Mouse (Mus musculus): Measurements from ENCODE around the gene Dock4. TPM values are rescaled to one million over a fixed set of nuclear protein-coding genes. Genes with fewer than 3 reads are reported as not detected.

Gene Dock4
- total RNA-seq, 2 experiments from 2014 or later = 253 to 265 TPM

- no peak for TF ChIP-seq CTCF (conservative IDR thresholded peaks at IDR 0.05)
These were observed 7.7 kb upstream of the Dock4 start for GRCm38 (mm10) chr12:40438049-40438448.

GRCm38 (mm10) chr12:40445206-40445605 lies 546 bp upstream of the Dock4 start:
- TF ChIP-seq CTCF (conservative IDR thresholded peaks at IDR 0.05) = no peak
- no peak for DNase-seq (ENCODE audit: low spot score in 2 of 2)
- Histone ChIP-seq H3K4me3 (peak overlapping the region; percentile 99), H3K27ac (peak overlapping the region; percentile 88)

More at GRCm38 (mm10) chr12:40438049-40438448, 7.7 kb upstream of the Dock4 start:
- Histone ChIP-seq H3K4me3 (no peak overlapping the region), H3K27ac (no peak overlapping the region)
- no peak for DNase-seq (ENCODE audit: low spot score in 2 of 2)

- Histone ChIP-seq H3K27ac (peak overlapping the region; percentile 98), H3K4me3 (peak overlapping the region; percentile 99)
- peak; percentile 26 to 42 for DNase-seq (ENCODE audit: low spot score in 2 of 2)
- peak; percentile 45 for TF ChIP-seq CTCF (conservative IDR thresholded peaks at IDR 0.05)
These were observed 964 bp downstream of the Dock4 start for GRCm38 (mm10) chr12:40446450-40447381.

GRCm38 (mm10) chr12:40447561-40448355 lies 2.0 kb downstream of the Dock4 start:
- DNase-seq (ENCODE audit: low spot score in 2 of 2) = no peak
- peak overlapping the region; percentile 98 for H3K27ac ChIP-seq
- H3K4me3 ChIP-seq = peak overlapping the region; percentile 99
- no peak for TF ChIP-seq CTCF (conservative IDR thresholded peaks at IDR 0.05)

- peak overlapping the region; percentile 99; the same call in 1 of the 2 replicates for H3K4me3 ChIP-seq
- no peak for TF ChIP-seq CTCF (conservative IDR thresholded peaks at IDR 0.05)
- DNase-seq (ENCODE audit: low spot score in 2 of 2) = peak in 1 of 2 experiments; percentile 7
- peak overlapping the region; percentile 98; the same call in 1 of the 2 replicates for H3K27ac ChIP-seq
These were observed 3.5 kb downstream of the Dock4 start for GRCm38 (mm10) chr12:40449119-40449795.

GRCm38 (mm10) chr12:40456517-40456916 lies 10.8 kb downstream of the Dock4 start:
- DNase-seq (ENCODE audit: low spot score in 2 of 2) = no peak
- no peak for TF ChIP-seq CTCF (conservative IDR thresholded peaks at IDR 0.05)
- H3K4me3 ChIP-seq = no peak overlapping the region

DNA sequence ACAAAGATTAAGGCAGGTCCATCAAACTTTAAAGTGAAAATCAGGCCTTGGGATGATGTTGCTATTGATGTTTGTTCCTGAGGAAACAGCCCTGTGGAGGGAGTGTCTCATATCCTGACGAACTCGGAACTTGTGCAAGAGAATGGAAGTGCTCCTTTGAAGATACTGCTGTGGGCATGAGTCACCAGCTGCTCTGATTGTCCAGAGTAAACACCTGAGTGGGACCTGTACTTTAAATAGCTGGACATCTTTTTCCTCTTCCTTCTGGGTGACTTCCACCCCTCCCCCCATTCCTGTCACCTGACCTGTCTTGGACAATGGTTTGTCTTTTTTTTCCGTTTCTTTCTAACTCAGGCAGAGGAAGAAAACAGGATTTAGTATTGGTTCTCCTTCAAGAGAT lies 13.2 kb downstream of the Dock4 start:
- H3K27ac ChIP-seq = peak overlapping the region; percentile 73
- DNase-seq (ENCODE audit: low spot score in 2 of 2) = peak in 1 of 2 experiments; percentile 5
- no peak overlapping the region for H3K4me3 ChIP-seq
- no peak for TF ChIP-seq CTCF (conservative IDR thresholded peaks at IDR 0.05)

More at GRCm38 (mm10) chr12:40456517-40456916, 10.8 kb downstream of the Dock4 start:
- no peak overlapping the region for H3K27ac ChIP-seq

- Histone ChIP-seq H3K4me3 (no peak overlapping the region; the same call in 1 of the 2 replicates), H3K27ac (peak overlapping the region; percentile 73)
- no peak for TF ChIP-seq CTCF (conservative IDR thresholded peaks at IDR 0.05)
- peak in 1 of 2 experiments; percentile 9 for DNase-seq (ENCODE audit: low spot score in 2 of 2)
These were observed 14.0 kb downstream of the Dock4 start for GRCm38 (mm10) chr12:40459673-40460265.

DNA sequence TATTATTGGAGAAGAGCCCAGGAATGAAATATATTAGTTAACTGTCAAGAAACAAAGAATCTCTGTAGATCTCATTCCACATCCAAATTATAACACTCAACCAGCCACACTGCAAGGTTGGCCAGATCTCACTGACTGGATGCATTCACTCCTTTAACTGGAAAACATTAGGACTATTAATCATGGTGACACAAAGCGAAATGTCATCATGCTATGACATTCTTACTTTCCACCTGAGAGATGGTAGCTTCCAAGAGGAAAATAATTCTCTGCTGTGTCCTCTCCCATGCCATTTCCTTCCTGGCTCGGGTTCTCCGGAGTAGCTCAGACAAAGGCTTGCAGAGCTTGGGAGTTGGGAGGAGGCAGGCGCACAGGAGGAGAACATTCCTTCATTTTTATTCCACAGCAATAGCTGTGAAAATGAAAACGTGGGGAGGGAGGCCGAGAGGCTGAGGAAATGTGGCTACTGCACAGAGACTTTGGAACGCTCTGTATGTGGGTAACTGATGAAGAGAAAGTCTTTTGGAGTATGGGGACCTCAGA lies 17.0 kb downstream of the Dock4 start:
- peak overlapping the region; percentile 15 for H3K4me3 ChIP-seq
- peak overlapping the region; percentile 89 for H3K27ac ChIP-seq
- no peak for TF ChIP-seq CTCF (conservative IDR thresholded peaks at IDR 0.05)
- DNase-seq (ENCODE audit: low spot score in 2 of 2) = peak in 1 of 2 experiments; percentile 13

DNA sequence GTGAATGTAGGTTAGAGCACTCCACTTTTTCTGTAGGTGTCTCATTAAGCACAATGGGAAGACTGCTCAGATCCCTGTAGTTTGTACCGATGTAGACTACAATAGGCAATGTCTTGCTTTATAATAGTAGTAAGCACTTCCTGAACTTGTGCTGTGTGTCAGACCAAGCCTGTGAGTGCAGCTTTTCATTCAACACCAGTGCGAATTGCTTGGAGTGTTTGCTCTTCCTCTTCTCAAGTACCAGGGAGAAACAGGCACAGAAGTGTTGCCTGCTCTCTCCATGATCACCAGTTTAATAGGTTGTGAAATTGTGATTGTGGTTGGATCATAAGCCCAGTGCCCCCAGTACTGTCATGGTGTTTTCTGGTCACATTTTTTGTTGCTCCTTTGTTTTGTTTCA lies 18.1 kb downstream of the Dock4 start:
- DNase-seq (ENCODE audit: low spot score in 2 of 2) = no peak

DNA sequence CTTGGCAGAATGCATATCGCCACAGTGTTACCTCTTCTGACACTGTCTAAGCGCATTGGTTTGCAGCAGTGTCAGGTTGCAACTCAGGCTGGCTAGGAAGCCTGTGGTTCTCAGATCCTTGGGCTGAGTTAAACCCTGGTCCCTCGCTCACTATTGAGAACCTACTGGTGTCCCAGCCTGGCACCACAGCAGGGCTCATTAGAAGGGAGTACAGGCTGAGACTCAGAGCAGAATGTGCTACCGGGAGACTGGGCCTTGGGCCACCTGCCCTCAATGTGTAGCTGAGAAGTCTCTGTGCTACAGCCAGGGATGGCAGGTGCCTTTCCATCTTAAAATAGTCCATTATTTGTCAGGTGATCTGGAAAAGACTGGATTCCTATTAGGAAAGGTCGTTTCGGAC lies 18.5 kb downstream of the Dock4 start:
- no peak overlapping the region; the same call in 1 of the 2 replicates for H3K4me3 ChIP-seq
- peak overlapping the region; percentile 89 for H3K27ac ChIP-seq
- DNase-seq (ENCODE audit: low spot score in 2 of 2) = peak in 1 of 2 experiments; percentile 62
- TF ChIP-seq CTCF (conservative IDR thresholded peaks at IDR 0.05) = no peak

More for the DNA sequence above, 18.1 kb downstream of the Dock4 start:
- peak overlapping the region; percentile 89 for H3K27ac ChIP-seq
- TF ChIP-seq CTCF (conservative IDR thresholded peaks at IDR 0.05) = no peak
- H3K4me3 ChIP-seq = no peak overlapping the region; the same call in 1 of the 2 replicates

DNA sequence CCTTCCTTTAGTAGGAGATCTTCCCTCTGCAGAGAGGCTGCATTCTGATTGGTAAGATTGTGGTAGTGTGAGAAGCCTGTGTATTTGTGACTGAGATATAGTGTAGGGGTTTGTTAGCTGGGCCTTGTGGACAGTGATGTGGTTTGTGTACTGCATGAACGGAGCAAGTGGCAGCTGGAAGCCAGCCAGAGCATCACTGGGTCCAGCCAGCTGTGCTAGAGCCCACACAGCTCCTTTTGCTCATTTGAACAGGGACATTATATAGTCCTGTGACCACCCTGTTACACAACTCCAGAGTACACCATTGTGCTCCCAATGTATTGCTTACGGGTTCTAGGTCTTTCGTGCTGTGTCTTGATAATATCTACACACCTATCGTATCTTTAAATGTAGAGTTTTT lies 22.5 kb downstream of the Dock4 start:
- Histone ChIP-seq H3K4me3 (no peak overlapping the region), H3K27ac (peak overlapping the region; percentile 64)
- DNase-seq (ENCODE audit: low spot score in 2 of 2) = peak; percentile 20 to 30
- no peak for TF ChIP-seq CTCF (conservative IDR thresholded peaks at IDR 0.05)

Measured in layer of hippocampus, adult 2 months (tissue).